Mouse (Mus musculus) forebrain, embryonic 12.5 days (tissue): ENCODE data around the gene Mettl16. TPM values are rescaled to one million over a fixed set of nuclear protein-coding genes. Genes with fewer than 3 reads are reported as not detected.

ENCODE experiments used
- ATAC-seq: fragments of 200-750 bp; cut with Nextera tagmentation; 2 replicates; pipeline ENCODE4 v1.8.0; 2017; ENCODE audit warnings: moderate TSS enrichment; ENCODE audit not compliant: low FRiP score
- H3K27ac ChIP-seq: fragments of 300-500 bp; sonication (generic); 2 replicates; pipeline ENCODE4 v1.5.1; 2016; ENCODE audit warnings: mild to moderate bottlenecking
- H3K27me3 ChIP-seq: fragments of 300-500 bp; sonication (generic); 2 replicates; pipeline ENCODE4 v1.6.1; 2016; ENCODE audit warnings: mild to moderate bottlenecking
- H3K36me3 ChIP-seq: fragments of 300-500 bp; sonication (generic); replicated peaks from 2 replicates; pipeline ENCODE4 v1.6.1; 2016; ENCODE audit warnings: mild to moderate bottlenecking
- H3K4me1 ChIP-seq: fragments of 300-500 bp; sonication (generic); 2 replicates; pipeline ENCODE4 v1.6.1; 2016
- H3K4me2 ChIP-seq: fragments of 300-500 bp; sonication (generic); 2 replicates; pipeline ENCODE4 v1.6.1; 2016; ENCODE audit warnings: mild to moderate bottlenecking, moderate library complexity
- H3K4me3 ChIP-seq: fragments of 300-500 bp; sonication (generic); replicated peaks from 2 replicates; pipeline ENCODE4 v1.5.1; 2016; ENCODE audit warnings: mild to moderate bottlenecking
- H3K9ac ChIP-seq: fragments of 300-500 bp; sonication (generic); 2 replicates; pipeline ENCODE4 v1.6.1; 2016; ENCODE audit warnings: mild to moderate bottlenecking
- H3K9me3 ChIP-seq: fragments of 300-500 bp; sonication (generic); 2 replicates; pipeline ENCODE4 v1.6.1; 2016
- whole genome bisulfite sequencing: fragments of 180-500 bp; shearing (Covaris S2); methylation state at CpG from one replicate; pipeline ENCODE4 v1.1.7; 2016; 5-methylcytosine and 5-hydroxymethylcytosine counted together
- microRNA-seq: library from miRNA; unstranded; fragments of <30 nt; microRNA quantifications from one replicate; pipeline ENCODE4, GENCODE M21; 2017
- polyA plus RNA-seq: library from polyadenylated mRNA; unstranded; fragments of >200 nt; fragmentation: Nextera tagmentation; extraction: Ambion mirVana; gene quantifications from 2 replicates; pipeline ENCODE4 v1.2.1, GENCODE M21; 2016

The Mettl16 gene
- polyA plus RNA-seq, 1 experiment from 2014 or later = 56.6 TPM

DNA sequence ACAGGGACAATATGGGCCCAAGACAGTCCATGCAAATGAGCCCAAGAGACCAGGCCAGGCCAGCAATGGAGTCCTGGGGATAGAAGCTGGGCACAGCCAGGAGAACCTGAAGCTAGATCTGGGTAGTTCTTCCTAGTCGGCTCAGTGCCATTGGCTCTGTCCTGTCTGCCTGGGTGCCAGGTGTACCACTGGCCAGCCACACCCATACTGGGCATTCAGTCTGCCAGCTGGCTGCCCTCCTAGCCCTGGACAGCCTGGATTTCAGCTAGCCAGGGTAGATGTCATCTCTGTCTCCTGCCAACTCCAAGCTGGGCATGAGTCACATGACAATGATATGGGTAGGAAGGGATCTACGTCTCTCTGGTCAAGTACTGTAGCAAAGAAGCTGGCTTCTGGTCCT lies 96.6 kb downstream of the Mettl16 start:
- no peak overlapping the region for H3K9ac ChIP-seq
- H3K27ac ChIP-seq = no peak overlapping the region
- peaks cover 12% of the 10 kb centered on the region for H3K4me1 ChIP-seq
- H3K36me3 ChIP-seq = peaks cover 27% of the 10 kb centered on the region
- no peaks in the 10 kb centered on the region for H3K27me3 ChIP-seq
- H3K4me2 ChIP-seq = no peak overlapping the region
- H3K4me3 ChIP-seq = no peak overlapping the region
- 88% methylated on average over 2 of the region's 2 CpGs for WGBS
- no peak for ATAC-seq
- H3K9me3 ChIP-seq = no peaks in the 10 kb centered on the region

GRCm38 (mm10) chr11:74868046-74868760 lies 97.6 kb downstream of the Mettl16 start:
- Histone ChIP-seq H3K4me2 (no peak overlapping the region), H3K27ac (no peak overlapping the region), H3K9me3 (no peaks in the 10 kb centered on the region), H3K27me3 (no peaks in the 10 kb centered on the region), H3K9ac (no peak overlapping the region), H3K4me1 (peaks cover 12% of the 10 kb centered on the region), H3K36me3 (peaks cover 27% of the 10 kb centered on the region), H3K4me3 (no peak overlapping the region)
- no peak for ATAC-seq
- WGBS = 89% methylated on average over 13 of the region's 13 CpGs

DNA sequence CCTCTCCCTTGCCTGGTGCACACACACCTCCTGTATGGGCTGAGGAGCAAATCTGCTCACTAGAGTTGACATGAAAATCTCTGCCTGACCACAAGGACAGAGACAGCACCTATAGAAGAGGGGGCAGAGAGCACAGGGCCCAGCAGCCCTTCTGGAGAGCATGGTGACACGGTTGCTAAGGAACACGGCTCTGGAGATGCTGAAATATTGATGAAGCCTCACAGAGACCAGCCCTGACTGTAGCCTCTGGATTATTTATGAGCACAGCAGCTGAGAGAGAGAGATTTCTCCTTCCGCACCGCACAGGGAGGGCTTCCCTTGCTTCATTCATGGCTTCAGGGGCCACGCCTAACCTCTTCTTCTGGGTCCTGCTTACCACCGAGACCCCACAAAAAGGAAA lies 99.0 kb downstream of the Mettl16 start:
- Histone ChIP-seq H3K27ac (no peak overlapping the region), H3K9me3 (no peaks in the 10 kb centered on the region), H3K36me3 (peaks cover 29% of the 10 kb centered on the region), H3K4me1 (peaks cover 15% of the 10 kb centered on the region), H3K4me2 (no peak overlapping the region), H3K27me3 (no peaks in the 10 kb centered on the region), H3K9ac (no peak overlapping the region), H3K4me3 (no peak overlapping the region)
- 91% methylated on average over 6 of the region's 6 CpGs for WGBS
- ATAC-seq = no peak

GRCm38 (mm10) chr11:74870544-74870943 lies 99.9 kb downstream of the Mettl16 start:
- Histone ChIP-seq H3K27me3 (no peaks in the 10 kb centered on the region), H3K4me1 (peaks cover 18% of the 10 kb centered on the region), H3K9ac (no peak overlapping the region), H3K27ac (peak overlapping the region; percentile 76), H3K4me2 (no peak overlapping the region), H3K4me3 (no peak overlapping the region), H3K9me3 (no peaks in the 10 kb centered on the region), H3K36me3 (peaks cover 26% of the 10 kb centered on the region)
- 81% methylated on average over 4 of the region's 4 CpGs for WGBS
- no peak for ATAC-seq

- peaks cover 20% of the 10 kb centered on the region for H3K4me1 ChIP-seq
- peak overlapping the region; percentile 31 for H3K4me2 ChIP-seq
- H3K27ac ChIP-seq = peak overlapping the region; percentile 76
- no peaks in the 10 kb centered on the region for H3K9me3 ChIP-seq
- peaks cover 26% of the 10 kb centered on the region for H3K36me3 ChIP-seq
- H3K27me3 ChIP-seq = no peaks in the 10 kb centered on the region
- H3K9ac ChIP-seq = no peak overlapping the region
- no peak overlapping the region for H3K4me3 ChIP-seq
- 35% methylated on average over 12 of the region's 12 CpGs for WGBS
- no peak for ATAC-seq
Measured at GRCm38 (mm10) chr11:74870991-74871622, 100.5 kb downstream of the Mettl16 start.

DNA sequence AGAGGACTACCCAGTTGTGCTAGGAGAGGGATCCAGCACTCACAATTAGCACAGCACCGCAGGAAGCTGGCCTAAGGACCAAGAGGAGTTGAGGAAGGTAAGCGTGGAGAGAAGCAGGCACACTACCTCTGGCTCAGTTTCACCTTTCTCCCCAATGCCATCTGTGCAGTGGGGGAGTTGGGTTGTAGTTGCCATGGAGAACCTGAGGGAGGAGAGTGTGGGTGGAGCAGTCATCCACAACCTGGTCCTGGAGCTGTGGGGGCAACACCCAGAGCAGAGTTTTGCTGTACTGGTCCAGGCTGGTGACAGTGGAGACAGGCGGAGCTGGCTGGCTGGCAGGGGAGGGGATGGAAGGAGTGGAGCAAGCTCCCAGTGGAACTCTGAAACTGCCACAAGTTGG lies 104.0 kb downstream of the Mettl16 start:
- Histone ChIP-seq H3K9me3 (no peaks in the 10 kb centered on the region), H3K9ac (no peak overlapping the region), H3K36me3 (0 out of 2 replicates have a peak, but pooled peaks cover 2% of the 10 kb centered on the region), H3K4me2 (no peak overlapping the region), H3K27ac (no peak overlapping the region), H3K27me3 (no peaks in the 10 kb centered on the region), H3K4me3 (no peak overlapping the region), H3K4me1 (peaks cover 35% of the 10 kb centered on the region)
- 53% methylated on average over 3 of the region's 3 CpGs for WGBS
- no peak for ATAC-seq

DNA sequence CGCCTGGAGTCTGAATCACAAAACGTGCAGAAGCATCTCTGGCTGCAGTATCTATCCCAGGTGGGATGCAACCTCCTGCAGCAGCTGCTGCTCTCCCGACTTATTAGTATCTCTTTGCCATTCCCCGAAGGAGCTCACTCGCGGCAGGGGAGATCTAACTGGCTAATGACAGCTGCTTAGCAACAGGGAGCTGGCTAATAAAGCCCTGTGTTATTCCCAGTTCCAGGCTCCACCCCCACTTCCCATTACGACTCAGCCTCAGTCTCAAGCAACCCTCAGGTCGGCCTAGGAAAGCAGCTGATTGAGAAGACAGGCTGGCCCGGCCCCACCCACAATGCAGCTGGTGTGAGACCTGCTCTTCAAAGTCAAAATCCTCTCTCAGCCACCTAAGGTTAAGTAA lies 106.2 kb downstream of the Mettl16 start:
- peak overlapping the region; percentile 83 for H3K27ac ChIP-seq
- H3K4me3 ChIP-seq = no peak overlapping the region; the same call in 1 of the 2 replicates
- H3K36me3 ChIP-seq = 0 out of 2 replicates have a peak, but pooled peaks cover 2% of the 10 kb centered on the region
- under 1% methylated on average over 9 of the region's 9 CpGs for WGBS
- H3K9me3 ChIP-seq = no peaks in the 10 kb centered on the region
- H3K4me1 ChIP-seq = peaks cover 23% of the 10 kb centered on the region
- H3K4me2 ChIP-seq = peak overlapping the region; percentile 45
- no peaks in the 10 kb centered on the region for H3K27me3 ChIP-seq
- peak; percentile 93 for ATAC-seq
- peak overlapping the region; percentile 1; the same call in 1 of the 2 replicates for H3K9ac ChIP-seq

Small RNA genes lying within 50 kb of the gene (microRNA-seq; reads per million reads assigned to microRNA genes)
- 0.97 reads per million for gene Mir6926

Other genes starting within 250 kb of the Mettl16 start
- 4.1 and 4.4 TPM in 2 replicates for gene Rap1gap2, start 159.9 kb upstream of the Mettl16 start, polyA plus RNA-seq
- gene Ccdc92b, start 151.2 kb upstream of the Mettl16 start, polyA plus RNA-seq = 1.6 and 1.9 TPM in 2 replicates
- 18.0 and 18.5 TPM in 2 replicates for gene Cluh, start 121.3 kb upstream of the Mettl16 start, polyA plus RNA-seq
- gene Pafah1b1, start 46.2 kb upstream of the Mettl16 start, polyA plus RNA-seq = 74.9 and 76.5 TPM in 2 replicates
- gene Mnt, start 60.1 kb downstream of the Mettl16 start, polyA plus RNA-seq = 7.2 and 8.1 TPM in 2 replicates
- gene Sgsm2, start 126.2 kb downstream of the Mettl16 start, polyA plus RNA-seq = 12.2 and 13.7 TPM in 2 replicates
- gene Tsr1, start 127.2 kb downstream of the Mettl16 start, polyA plus RNA-seq = 43.0 and 43.1 TPM in 2 replicates
- 22.0 and 23.9 TPM in 2 replicates for gene Smg6, start 155.0 kb downstream of the Mettl16 start, polyA plus RNA-seq
- gene Srr, start 155.1 kb downstream of the Mettl16 start, polyA plus RNA-seq = 27.5 and 30.8 TPM in 2 replicates